Comparison of ENCODE assay signal across 11 mouse cellular contexts in genomic region chr15:102167620-102168021, GRCm38 (mm10). TPM values are rescaled to one million over a fixed set of nuclear protein-coding genes. Genes with fewer than 3 reads are reported as not detected.
A peak's percentile ranks its signal among the peaks of the same experiment; 100 is the strongest.
DNase-seq lines count a peak whose midpoint lies in the region; ATAC-seq lines count a peak whose summit lies in the region.
"Had no signal": no experiment of that assay in that cellular context is flagged by ENCODE, and none has a peak within 500 bp of the region (broad histone marks: within the 10 kb centered on the region; RNA-seq: fewer than 3 reads in every experiment).

No protein-coding gene starts in this region.

- WGBS in kidney, embryonic 14.5 days = 20% methylated on average over 6 of the region's 6 CpGs
- WGBS in neural tube, embryonic 15.5 days = 61% methylated on average over 6 of the region's 6 CpGs

- no peak for DNase-seq in kidney, adult 8-10 months
- peak; percentile 48 for DNase-seq in adrenal gland, adult 8-10 months
- DNase-seq in forelimb bud, embryonic 11.5 days (ENCODE audit: low read depth, low spot score) = peak; percentile 41
- DNase-seq in lung, postnatal 36 days = peak; percentile 80
- no peak for DNase-seq in cerebellum, adult 11-12 months
- DNase-seq in left cerebral cortex, adult 18-20 months (ENCODE audit: low spot score in 2 of 2) = no peak
- DNase-seq: cerebellum, adult 9-10 months; right cerebral cortex, postnatal 14 days had no signal

- peaks cover 21% of the 10 kb centered on the region; the same call in 1 of the 2 replicates for H3K4me1 ChIP-seq in kidney, embryonic 14.5 days (ENCODE audit: control insufficient read depth, insufficient read depth, low read length)
- no peaks in the 10 kb centered on the region for H3K4me1 ChIP-seq in neural tube, embryonic 15.5 days
- H3K4me1 ChIP-seq: midbrain, embryonic 15.5 days had no signal

- ATAC-seq in kidney, embryonic 14.5 days (ENCODE audit: low FRiP score, low TSS enrichment) = peak; percentile 92
- no peak for ATAC-seq in neural tube, embryonic 15.5 days (ENCODE audit: low FRiP score)
- ATAC-seq: midbrain, embryonic 15.5 days had no signal

- H3K27ac ChIP-seq in kidney, embryonic 14.5 days (ENCODE audit: low read depth, low read length) = peak overlapping the region; percentile 62
- no peak overlapping the region for H3K27ac ChIP-seq in neural tube, embryonic 15.5 days (replicated peaks)
- H3K27ac ChIP-seq: midbrain, embryonic 15.5 days had no signal

- H3K9me3 ChIP-seq in kidney, embryonic 14.5 days (ENCODE audit: control insufficient read depth, low read length) = no peaks in the 10 kb centered on the region
- no peaks in the 10 kb centered on the region for H3K9me3 ChIP-seq in neural tube, embryonic 15.5 days (replicated peaks)
- H3K9me3 ChIP-seq: midbrain, embryonic 15.5 days had no signal

- H3K4me2 ChIP-seq in kidney, embryonic 14.5 days (replicated peaks; ENCODE audit: low read depth, low read length) = no peak overlapping the region
- H3K4me2 ChIP-seq in neural tube, embryonic 15.5 days = no peak overlapping the region
- H3K4me2 ChIP-seq: midbrain, embryonic 15.5 days had no signal

- no peak overlapping the region for H3K4me3 ChIP-seq in kidney, embryonic 14.5 days (ENCODE audit: low read length)
- no peak overlapping the region for H3K4me3 ChIP-seq in neural tube, embryonic 15.5 days (replicated peaks)
- H3K4me3 ChIP-seq: midbrain, embryonic 15.5 days had no signal

- H3K27me3 ChIP-seq in kidney, embryonic 14.5 days (ENCODE audit: control insufficient read depth, insufficient read depth, low read length) = no peaks in the 10 kb centered on the region
- no peaks in the 10 kb centered on the region for H3K27me3 ChIP-seq in neural tube, embryonic 15.5 days (replicated peaks)
- H3K27me3 ChIP-seq: midbrain, embryonic 15.5 days had no signal

- no peaks in the 10 kb centered on the region for H3K36me3 ChIP-seq in kidney, embryonic 14.5 days (ENCODE audit: control insufficient read depth, insufficient read depth, low read length)
- H3K36me3 ChIP-seq in neural tube, embryonic 15.5 days = no peaks in the 10 kb centered on the region
- H3K36me3 ChIP-seq: midbrain, embryonic 15.5 days had no signal

- H3K9ac ChIP-seq in kidney, embryonic 14.5 days (ENCODE audit: low read depth, low read length) = no peak overlapping the region
- H3K9ac ChIP-seq in neural tube, embryonic 15.5 days (replicated peaks) = no peak overlapping the region
- H3K9ac ChIP-seq: midbrain, embryonic 15.5 days had no signal

RNA-seq across cellular contexts. Expression of gene Soat2, which starts 17.3 kb away (rescaled TPM):
- polyA plus RNA-seq in kidney, embryonic 14.5 days (2014; fragmentation: Nextera tagmentation; extraction: Ambion mirVana) = 0.11 and 0.28 TPM in 2 replicates
- total RNA-seq in adrenal gland, adult 8-10 months (2022) = under 1 TPM; 0.15 to 0.43 (median 0.26) TPM
- total RNA-seq in left cerebral cortex, adult 18-20 months (2021) = under 1 TPM in 1 of 2 experiments, not detected in 1; 0.30 TPM
- 0.06 and 0.68 TPM in 2 replicates for polyA plus RNA-seq in neural tube, embryonic 15.5 days (2015; fragmentation: Nextera tagmentation; extraction: Ambion mirVana)
- polyA plus RNA-seq: midbrain, embryonic 15.5 days had no signal

RNA-seq across cellular contexts. Expression of gene Igfbp6, which starts 23.5 kb away (rescaled TPM):
- 24.0 and 27.1 TPM in 2 replicates for polyA plus RNA-seq in kidney, embryonic 14.5 days (2014; fragmentation: Nextera tagmentation; extraction: Ambion mirVana)
- 10 to 100 TPM; 37.0 to 63.8 (median 49.2) TPM for total RNA-seq in adrenal gland, adult 8-10 months (2022)
- total RNA-seq in left cerebral cortex, adult 18-20 months (2021) = 10 to 100 TPM; 60.2 to 61.6 TPM
- polyA plus RNA-seq in neural tube, embryonic 15.5 days (2015; fragmentation: Nextera tagmentation; extraction: Ambion mirVana) = 3.2 and 3.5 TPM in 2 replicates

RNA-seq across cellular contexts. Expression of gene Spryd3, which starts 31.6 kb away (rescaled TPM):
- polyA plus RNA-seq in kidney, embryonic 14.5 days (2014; fragmentation: Nextera tagmentation; extraction: Ambion mirVana) = 9.0 and 11.1 TPM in 2 replicates
- 10 to 100 TPM; 46.6 to 70.4 (median 57.7) TPM for total RNA-seq in adrenal gland, adult 8-10 months (2022)
- 100 to 1,000 TPM; 153 to 163 TPM for total RNA-seq in left cerebral cortex, adult 18-20 months (2021)
- polyA plus RNA-seq in neural tube, embryonic 15.5 days (2015; fragmentation: Nextera tagmentation; extraction: Ambion mirVana) = 83.6 and 96.0 TPM in 2 replicates

RNA-seq across cellular contexts. Expression of gene Zfp740, which starts 35.4 kb away (rescaled TPM):
- 30.1 and 59.9 TPM in 2 replicates for polyA plus RNA-seq in kidney, embryonic 14.5 days (2014; fragmentation: Nextera tagmentation; extraction: Ambion mirVana)
- 100 to 1,000 TPM in 1 of 4 experiments, 10 to 100 TPM in 3; 61.9 to 108 (median 86.0) TPM for total RNA-seq in adrenal gland, adult 8-10 months (2022)
- 10 to 100 TPM; 71.0 to 71.7 TPM for total RNA-seq in left cerebral cortex, adult 18-20 months (2021)
- 45.1 and 48.7 TPM in 2 replicates for polyA plus RNA-seq in neural tube, embryonic 15.5 days (2015; fragmentation: Nextera tagmentation; extraction: Ambion mirVana)

RNA-seq across cellular contexts. Expression of gene Csad, which starts 36.9 kb away (rescaled TPM):
- 50.6 and 68.1 TPM in 2 replicates for polyA plus RNA-seq in kidney, embryonic 14.5 days (2014; fragmentation: Nextera tagmentation; extraction: Ambion mirVana)
- 10 to 100 TPM; 71.3 to 85.0 (median 75.5) TPM for total RNA-seq in adrenal gland, adult 8-10 months (2022)
- 10 to 100 TPM; 28.5 to 30.6 TPM for total RNA-seq in left cerebral cortex, adult 18-20 months (2021)
- polyA plus RNA-seq in neural tube, embryonic 15.5 days (2015; fragmentation: Nextera tagmentation; extraction: Ambion mirVana) = 33.6 and 43.7 TPM in 2 replicates

Comparison
In these comparisons a context has a peak if more than half of its experiments do, and no peak if none do; other contexts are left out.
1. DNase-seq: peak in adrenal gland, adult 8-10 months (single experiment), forelimb bud, embryonic 11.5 days (single experiment) and lung, postnatal 36 days (single experiment); none in kidney, adult 8-10 months (0 of 2), cerebellum, adult 11-12 months (single experiment) and left cerebral cortex, adult 18-20 months (0 of 2).